Mouse (Mus musculus): ENCODE measurements around the gene Fut11.

GRCm38 (mm10) chr14:20738511-20738910, 43.7 kb downstream of the Fut11 start:
- TF ChIP-seq CTCF (IDR thresholded peaks at IDR 0.05; ENCODE audit: insufficient read depth, low read depth, low read length) (no peak), POLR2A (IDR thresholded peaks at IDR 0.05; ENCODE audit: insufficient read depth, low read depth, low read length) (no peak)
